21 mouse cellular contexts compared by ENCODE assay signal in the genomic region with DNA sequence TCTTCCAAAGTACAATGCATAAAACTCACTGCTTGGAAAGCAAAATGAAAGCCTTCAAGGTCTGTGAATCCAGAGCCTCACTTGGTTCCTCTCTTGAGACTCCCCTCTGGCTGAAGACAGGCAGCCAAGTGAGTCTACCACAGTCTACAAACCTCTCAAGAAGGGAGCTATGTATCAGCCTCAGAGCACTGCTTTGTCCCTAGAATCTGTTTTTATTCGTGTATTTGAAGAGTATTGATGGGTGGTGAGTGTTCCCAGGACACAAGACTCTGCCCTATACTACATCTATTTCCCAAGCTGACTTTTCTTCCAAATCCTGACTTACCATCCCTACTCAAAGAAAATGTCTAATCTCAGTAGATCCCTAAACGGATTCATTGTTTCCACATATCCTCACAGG. TPM values are rescaled to one million over a fixed set of nuclear protein-coding genes. Genes with fewer than 3 reads are reported as not detected.
A peak's percentile ranks its signal among the peaks of the same experiment; 100 is the strongest.
DNase-seq lines count a peak whose midpoint lies in the region; ATAC-seq lines count a peak whose summit lies in the region.
"Had no signal": no experiment of that assay in that cellular context is flagged by ENCODE, and none has a peak within 500 bp of the region (broad histone marks: within the 10 kb centered on the region; RNA-seq: fewer than 3 reads in every experiment).

No protein-coding gene starts in this region.

- H3K27me3 ChIP-seq in midbrain, embryonic 11.5 days (ENCODE audit: control insufficient read depth, insufficient read depth, low read length): no peaks in the 10 kb centered on the region
- no peaks in the 10 kb centered on the region for H3K27me3 ChIP-seq in midbrain, embryonic 15.5 days (replicated peaks)
- H3K27me3 ChIP-seq: CH12.LX, Patski had no signal

- peak; percentile 52 for DNase-seq in heart, adult 11 months
- DNase-seq in heart, adult 9 months (ENCODE audit: low spot score in 2 of 2): no peak
- peak; percentile 77 for DNase-seq in midbrain, embryonic 11.5 days (ENCODE audit: low spot score, missing footprints)
- DNase-seq: adrenal gland, adult 2 months; adrenal gland, adult 8-10 months; adrenal gland, postnatal 10 days; adrenal gland, postnatal 14 days; adrenal gland, postnatal 25 days; adrenal gland, postnatal 36 days; B cell, adult 2 months; cerebellum, adult 11 months; cerebellum, adult 11-12 months; cerebellum, adult 18-20 months had no signal

- ATAC-seq in midbrain, embryonic 11.5 days (ENCODE audit: low FRiP score): no peak
- ATAC-seq in midbrain, embryonic 15.5 days (replicated peaks): no peak
- ATAC-seq: activated CD4-positive, CD25-positive, alpha-beta regulatory T cell, adult 4 months; CD4-positive, CD25-positive, alpha-beta regulatory T cell, adult 4 months; Patski had no signal

- no peaks in the 10 kb centered on the region for H3K36me3 ChIP-seq in midbrain, embryonic 11.5 days (ENCODE audit: control insufficient read depth, insufficient read depth, low read length)
- no peaks in the 10 kb centered on the region for H3K36me3 ChIP-seq in midbrain, embryonic 15.5 days (replicated peaks)
- H3K36me3 ChIP-seq: G1E had no signal

- H3K4me2 ChIP-seq in midbrain, embryonic 11.5 days: no peak overlapping the region
- H3K4me2 ChIP-seq in midbrain, embryonic 15.5 days: no peak overlapping the region

- no peaks in the 10 kb centered on the region for H3K4me1 ChIP-seq in midbrain, embryonic 11.5 days (ENCODE audit: control insufficient read depth, insufficient read depth, low read length)
- no peaks in the 10 kb centered on the region for H3K4me1 ChIP-seq in midbrain, embryonic 15.5 days

- 85% methylated on average over 2 of the region's 2 CpGs for WGBS in midbrain, embryonic 11.5 days
- 82% methylated on average over 2 of the region's 2 CpGs for WGBS in midbrain, embryonic 15.5 days

- no peak overlapping the region for H3K9ac ChIP-seq in midbrain, embryonic 11.5 days (ENCODE audit: low read length)
- H3K9ac ChIP-seq in midbrain, embryonic 15.5 days: no peak overlapping the region

- peaks cover 2% of the 10 kb centered on the region; the same call in 1 of the 2 replicates for H3K9me3 ChIP-seq in midbrain, embryonic 11.5 days (ENCODE audit: control insufficient read depth, low read length)
- H3K9me3 ChIP-seq in midbrain, embryonic 15.5 days: no peaks in the 10 kb centered on the region
- H3K9me3 ChIP-seq: G1E had no signal

- H3K4me3 ChIP-seq in midbrain, embryonic 11.5 days (ENCODE audit: low read depth, low read length): no peak overlapping the region
- H3K4me3 ChIP-seq in midbrain, embryonic 15.5 days: no peak overlapping the region

- no peak overlapping the region for H3K27ac ChIP-seq in midbrain, embryonic 11.5 days (ENCODE audit: low read depth, low read length)
- no peak overlapping the region for H3K27ac ChIP-seq in midbrain, embryonic 15.5 days

RNA-seq across cellular contexts. Expression of a gene that starts 12.1 kb away (rescaled TPM):
- 0.14 TPM in 1 of 2 replicates, not detected in the other for polyA plus RNA-seq in midbrain, embryonic 11.5 days (2014; fragmentation: Nextera tagmentation; extraction: Ambion mirVana)
- not detected in 2 replicates for polyA plus RNA-seq in midbrain, embryonic 15.5 days (2015; fragmentation: Nextera tagmentation; extraction: Ambion mirVana)
- polyA plus RNA-seq: activated CD4-positive, CD25-positive, alpha-beta regulatory T cell, adult 4 months; adrenal gland, adult 2 months; C2C12; G1E; Patski had no signal

RNA-seq across cellular contexts. Expression of a gene that starts 41.7 kb away (rescaled TPM):
- polyA plus RNA-seq in midbrain, embryonic 11.5 days (2014; fragmentation: Nextera tagmentation; extraction: Ambion mirVana): 195 and 210 TPM in 2 replicates
- 18.9 and 20.5 TPM in 2 replicates for polyA plus RNA-seq in midbrain, embryonic 15.5 days (2015; fragmentation: Nextera tagmentation; extraction: Ambion mirVana)

RNA-seq across cellular contexts. Expression of a gene that starts 47.7 kb away (rescaled TPM):
- not detected in 2 replicates for polyA plus RNA-seq in midbrain, embryonic 11.5 days (2014; fragmentation: Nextera tagmentation; extraction: Ambion mirVana)
- not detected in 2 replicates for polyA plus RNA-seq in midbrain, embryonic 15.5 days (2015; fragmentation: Nextera tagmentation; extraction: Ambion mirVana)
- polyA plus RNA-seq: activated CD4-positive, CD25-positive, alpha-beta regulatory T cell, adult 4 months; adrenal gland, adult 2 months; brain, embryonic 14.5 days; C2C12; CD4-positive, CD25-positive, alpha-beta regulatory T cell, adult 4 months; G1E; Patski had no signal

Comparison
In these comparisons a context has a peak if more than half of its experiments do, and no peak if none do; other contexts are left out.
1. DNase-seq: peak in heart, adult 11 months (single experiment) and midbrain, embryonic 11.5 days (single experiment); none in heart, adult 9 months (0 of 2).